Mouse (Mus musculus) CD8-positive naive resting alpha-beta T cell, adult 2 months (primary cell): ENCODE measurements around the gene Adcy9.

Source experiments
- DNase-seq, 2 experiments: peaks; one replicate each; pipeline ENCODE4 v3.0.0; 2022; ENCODE audit warnings: low read depth in 2 of 2, low spot score in 2 of 2

Adcy9 gene

GRCm38 (mm10) chr16:4333371-4333770 lies 86.9 kb downstream of the Adcy9 start:
- no peak for DNase-seq

GRCm38 (mm10) chr16:4327081-4327480 lies 93.2 kb downstream of the Adcy9 start:
- DNase-seq, result no peak

GRCm38 (mm10) chr16:4325801-4326200 lies 94.5 kb downstream of the Adcy9 start:
- DNase-seq, result no peak

- no peak for DNase-seq
These were observed 95.3 kb downstream of the Adcy9 start for GRCm38 (mm10) chr16:4324967-4325366.

GRCm38 (mm10) chr16:4320856-4321255 lies 99.4 kb downstream of the Adcy9 start:
- no peak for DNase-seq

GRCm38 (mm10) chr16:4318001-4318526 lies 102.2 kb downstream of the Adcy9 start:
- DNase-seq, result no peak

GRCm38 (mm10) chr16:4316094-4316474 lies 104.2 kb downstream of the Adcy9 start:
- DNase-seq, result peak; percentile 55 to 59

GRCm38 (mm10) chr16:4315352-4316093 lies 104.8 kb downstream of the Adcy9 start:
- DNase-seq, result no peak

GRCm38 (mm10) chr16:4314891-4315290 lies 105.4 kb downstream of the Adcy9 start:
- no peak for DNase-seq

- no peak for DNase-seq
These were observed 108.3 kb downstream of the Adcy9 start for GRCm38 (mm10) chr16:4312018-4312417.

- no peak for DNase-seq
These were observed 108.7 kb downstream of the Adcy9 start for GRCm38 (mm10) chr16:4311608-4312007.

- DNase-seq, result no peak
These were observed 112.5 kb downstream of the Adcy9 start for GRCm38 (mm10) chr16:4307795-4308194.

- DNase-seq, result no peak
These were observed 115.9 kb downstream of the Adcy9 start for GRCm38 (mm10) chr16:4304176-4304922.

GRCm38 (mm10) chr16:4303554-4303953 lies 116.7 kb downstream of the Adcy9 start:
- DNase-seq, result no peak

- DNase-seq, result no peak
These were observed 120.0 kb downstream of the Adcy9 start for GRCm38 (mm10) chr16:4300280-4300679.

- no peak for DNase-seq
These were observed 127.0 kb downstream of the Adcy9 start for GRCm38 (mm10) chr16:4293259-4293658.

GRCm38 (mm10) chr16:4289507-4289906 lies 130.8 kb downstream of the Adcy9 start:
- no peak for DNase-seq

GRCm38 (mm10) chr16:4286593-4286992 lies 133.7 kb downstream of the Adcy9 start:
- DNase-seq, result no peak

- peak in 1 of 2 experiments; percentile 30 for DNase-seq
These were observed 135.0 kb downstream of the Adcy9 start for GRCm38 (mm10) chr16:4285257-4285656.

- no peak for DNase-seq
These were observed 136.9 kb downstream of the Adcy9 start for GRCm38 (mm10) chr16:4283267-4283851.

- no peak for DNase-seq
These were observed 138.8 kb downstream of the Adcy9 start for GRCm38 (mm10) chr16:4281470-4281869.

- no peak for DNase-seq
These were observed 139.3 kb downstream of the Adcy9 start for GRCm38 (mm10) chr16:4280949-4281348.
